Mouse (Mus musculus): ENCODE data around the gene Asb10. TPM values are rescaled to one million over a fixed set of nuclear protein-coding genes. Genes with fewer than 3 reads are reported as not detected.

Asb10 gene
- polyA plus RNA-seq (2017; shearing (Covaris generic)) = not detected

GRCm38 (mm10) chr5:24540387-24541143 lies at the start of gene Asb10:
Asb10 (minus strand) TSS chr5:24540978.

DNA sequence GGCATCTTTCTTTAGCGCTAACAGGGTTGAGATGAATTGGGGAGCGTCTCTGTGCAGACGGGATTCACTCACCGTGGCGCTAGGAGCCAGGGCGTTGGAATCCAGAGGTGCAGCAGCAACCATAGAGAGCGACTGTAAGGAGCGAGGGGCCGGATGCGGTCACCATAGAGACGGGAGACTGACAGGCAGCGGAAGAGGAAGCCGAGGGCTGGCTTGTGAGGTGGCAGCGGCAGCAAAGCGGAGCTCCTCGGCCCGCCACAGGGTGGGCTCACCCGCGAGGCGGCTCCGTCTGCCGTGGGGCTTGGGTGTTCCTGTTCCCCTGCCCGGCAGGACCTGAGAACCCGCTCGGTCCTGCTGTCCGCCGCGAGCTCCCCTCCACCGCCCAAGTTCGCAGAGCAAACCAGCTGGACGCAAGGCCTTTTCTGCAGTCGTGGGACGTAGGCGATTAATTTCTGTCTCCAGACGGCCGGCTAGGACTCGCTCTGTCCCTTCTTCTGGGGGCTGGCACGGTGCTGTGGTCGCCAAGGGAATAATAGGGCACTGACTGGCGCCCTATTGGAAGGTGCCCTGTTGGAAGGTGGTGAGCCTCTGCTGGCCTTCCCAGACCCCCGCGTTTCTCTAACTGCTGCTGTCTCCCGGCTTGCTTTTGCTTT lies 45.9 kb upstream of the Asb10 start, which contains the start of gene Chpf2:
TSS of gene Chpf2 (plus strand) at position 195 of the 653 bp plus-strand sequence.

GRCm38 (mm10) chr5:24577183-24577929 lies 36.6 kb upstream of the Asb10 start, which contains the start of gene Abcf2:
Abcf2 (minus strand) TSS chr5:24577467.

GRCm38 (mm10) chr5:24556709-24557108 lies 15.9 kb upstream of the Asb10 start, which contains the start of gene 4931409K22Rik:
4931409K22Rik (minus strand) TSS chr5:24556809.

DNA sequence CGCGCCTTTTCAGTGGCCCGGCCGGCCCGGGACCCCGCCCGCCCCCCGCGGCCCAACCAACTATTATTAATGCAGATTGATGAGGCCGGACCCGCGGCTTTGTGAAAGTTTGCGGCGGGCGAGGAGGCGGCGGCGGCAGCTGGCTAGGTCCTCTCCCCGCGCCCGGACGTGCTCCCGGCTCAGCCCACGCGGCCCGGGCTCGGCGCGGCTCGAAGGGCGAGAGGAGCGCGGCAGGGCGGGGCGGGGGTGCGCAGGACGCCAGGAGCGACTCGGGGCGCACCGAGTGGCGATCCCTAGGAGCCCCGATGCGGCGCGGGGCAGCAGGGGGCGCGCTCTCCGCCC lies 13.9 kb downstream of the Asb10 start, which contains the start of gene Gbx1:
TSS of gene Gbx1 (minus strand) at position 314 of the 342 bp plus-strand sequence.

Other genes starting within 250 kb of the Asb10 start
- 5.6 TPM for gene Kcnh2, start 189.4 kb downstream of the Asb10 start, polyA plus RNA-seq (2017; shearing (Covaris generic))
- 0.22 TPM for gene Nos3, start 176.2 kb downstream of the Asb10 start, polyA plus RNA-seq (2017; shearing (Covaris generic))
- 0.89 TPM for gene Atg9b, start 148.8 kb downstream of the Asb10 start, polyA plus RNA-seq (2017; shearing (Covaris generic))
- gene Abcb8, start 147.3 kb downstream of the Asb10 start, polyA plus RNA-seq (2017; shearing (Covaris generic)) = 27.8 TPM
- not detected for gene Asic3, start 127.6 kb downstream of the Asb10 start, polyA plus RNA-seq (2017; shearing (Covaris generic))
- 90.7 TPM for gene Cdk5, start 117.4 kb downstream of the Asb10 start, polyA plus RNA-seq (2017; shearing (Covaris generic))
- 49.6 TPM for gene Slc4a2, start 117.1 kb downstream of the Asb10 start, polyA plus RNA-seq (2017; shearing (Covaris generic))
- 148 TPM for gene Fastk, start 95.7 kb downstream of the Asb10 start, polyA plus RNA-seq (2017; shearing (Covaris generic))
- gene Tmub1, start 93.1 kb downstream of the Asb10 start, polyA plus RNA-seq (2017; shearing (Covaris generic)) = 89.2 TPM
- gene Agap3, start 88.8 kb downstream of the Asb10 start, polyA plus RNA-seq (2017; shearing (Covaris generic)) = 4.8 TPM
- not detected for gene Gbx1, start 13.8 kb downstream of the Asb10 start, polyA plus RNA-seq (2017; shearing (Covaris generic))
- not detected for gene 4931409K22Rik, start 15.8 kb upstream of the Asb10 start, polyA plus RNA-seq (2017; shearing (Covaris generic))
- gene Abcf2, start 36.5 kb upstream of the Asb10 start, polyA plus RNA-seq (2017; shearing (Covaris generic)) = 99.2 TPM
- gene Chpf2, start 45.8 kb upstream of the Asb10 start, polyA plus RNA-seq (2017; shearing (Covaris generic)) = 43.8 TPM
- 1.6 TPM for gene Smarcd3, start 83.4 kb upstream of the Asb10 start, polyA plus RNA-seq (2017; shearing (Covaris generic))
- gene Nub1, start 144.6 kb upstream of the Asb10 start, polyA plus RNA-seq (2017; shearing (Covaris generic)) = 97.9 TPM
- not detected for gene Wdr86, start 189.7 kb upstream of the Asb10 start, polyA plus RNA-seq (2017; shearing (Covaris generic))
- gene Crygn, start 217.0 kb upstream of the Asb10 start, polyA plus RNA-seq (2017; shearing (Covaris generic)) = 1.6 TPM